Mouse (Mus musculus) heart, postnatal 0 days (tissue): ENCODE results near the gene Rln1.

Source experiments
- CTCF ChIP-seq: IDR thresholded peaks from 2 replicates; pipeline ENCODE4 v1.5.1; 2016; ENCODE audit warnings: antibody characterized with exemption, control low read depth, low read depth
- EP300 ChIP-seq: IDR thresholded peaks from 2 replicates; pipeline ENCODE4 v1.6.1; 2016; ENCODE audit warnings: antibody characterized with exemption, low read depth

GRCm38 (mm10) chr19:29368671-29369309 lies 34.3 kb upstream of the Rln1 start:
- no peak for TF ChIP-seq CTCF
- no peak for TF ChIP-seq EP300
